Mouse (Mus musculus) layer of hippocampus, postnatal 14 days (tissue): Measurements from ENCODE around the gene Mast3. TPM values are rescaled to one million over a fixed set of nuclear protein-coding genes. Genes with fewer than 3 reads are reported as not detected.

Experiments used
- DNase-seq, 2 experiments: peaks; one replicate each; pipeline ENCODE4 v3.0.0; 2021 to 2022; ENCODE audit warnings: low spot score in 2 of 2, mixed read lengths in 1 of 2
- total RNA-seq, 2 experiments: library from RNA; stranded (reverse); gene quantifications; 2 replicates each; pipeline ENCODE4 v1.2.3; 2021

The Mast3 gene
- total RNA-seq, 2 experiments from 2014 or later: 295 to 297 TPM

DNA sequence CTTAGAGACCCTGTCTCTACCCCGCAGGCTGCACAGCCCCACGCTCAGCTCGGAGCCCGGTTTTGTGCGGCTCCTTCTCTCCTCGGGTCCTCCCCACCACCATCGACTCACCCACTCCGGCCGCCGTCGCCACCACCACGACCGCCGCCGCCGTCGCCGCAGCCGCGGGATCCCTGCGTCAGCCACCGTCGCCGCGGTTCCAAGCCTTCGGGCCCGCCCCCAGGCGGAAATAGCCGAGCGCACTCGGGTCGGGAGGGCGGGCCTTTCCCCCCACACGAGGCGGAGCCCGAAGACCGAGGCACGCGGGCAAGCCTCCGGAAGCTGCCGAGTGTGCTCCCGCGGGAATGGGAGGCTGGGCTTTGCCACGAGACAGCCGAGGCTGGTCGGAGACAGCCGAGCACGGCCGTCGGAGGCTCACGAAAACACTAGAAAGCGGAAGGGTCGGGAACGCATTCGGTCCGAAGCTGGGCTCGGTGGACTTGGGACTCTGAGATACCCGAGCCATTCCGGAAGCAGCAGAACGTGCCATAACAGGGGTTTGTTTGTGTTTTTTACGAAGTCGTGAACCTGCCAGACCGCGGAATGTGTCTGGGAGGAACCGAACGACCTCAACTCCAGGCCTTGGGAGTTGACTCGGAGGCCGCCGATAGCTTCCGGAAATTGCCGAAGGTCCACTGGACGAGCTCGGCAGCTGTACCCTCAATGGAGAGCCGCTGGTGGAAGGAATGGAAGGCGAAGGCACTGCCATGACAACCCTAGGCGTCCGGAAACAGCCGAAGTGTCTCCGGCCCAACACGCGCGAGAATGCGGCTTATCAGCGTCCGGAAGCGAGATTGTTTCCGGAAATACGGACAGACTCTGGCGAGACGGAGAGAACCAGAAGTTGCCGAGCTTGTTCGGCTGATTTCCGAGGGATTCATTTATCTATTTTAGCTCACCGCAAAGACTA is 28.1 kb downstream of the Mast3 start, which contains the start of gene Pik3r2:
Pik3r2 (minus strand) TSS at position 218 of the 949 bp plus-strand sequence.
- peak; percentile 98 to 99 for DNase-seq

DNA sequence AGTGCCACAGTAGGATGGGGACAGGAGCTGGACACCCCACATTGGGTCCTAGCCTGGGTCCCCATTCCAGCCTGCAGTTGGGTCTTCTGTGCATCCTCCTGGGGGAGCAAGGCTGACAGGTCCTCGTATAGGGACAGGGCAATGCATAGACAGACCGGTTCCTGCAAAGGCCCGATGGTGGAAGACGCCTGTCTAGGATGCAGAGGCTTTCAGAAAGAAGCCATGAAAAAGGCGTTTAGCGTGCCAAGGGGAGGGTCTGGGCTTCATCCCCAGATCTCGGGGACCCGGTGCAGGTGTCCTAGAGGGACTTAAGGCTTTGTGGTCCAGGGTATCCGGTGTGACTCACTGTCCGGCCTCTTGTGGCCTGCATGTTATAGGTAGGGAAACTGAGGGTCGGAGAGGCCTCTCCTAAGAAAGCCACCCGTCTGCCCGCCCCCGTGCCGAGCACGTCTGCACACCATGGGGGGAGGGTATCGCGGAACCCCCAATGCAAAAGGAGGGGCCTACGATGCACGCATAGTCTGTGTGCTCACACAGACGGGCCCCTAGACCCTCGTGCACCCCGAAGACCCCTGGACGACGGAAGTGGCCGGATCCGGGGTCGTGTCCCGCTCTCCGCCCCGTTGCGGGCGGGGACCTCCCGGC is 28.9 kb downstream of the Mast3 start:
- DNase-seq: peak; percentile 57 to 61

DNA sequence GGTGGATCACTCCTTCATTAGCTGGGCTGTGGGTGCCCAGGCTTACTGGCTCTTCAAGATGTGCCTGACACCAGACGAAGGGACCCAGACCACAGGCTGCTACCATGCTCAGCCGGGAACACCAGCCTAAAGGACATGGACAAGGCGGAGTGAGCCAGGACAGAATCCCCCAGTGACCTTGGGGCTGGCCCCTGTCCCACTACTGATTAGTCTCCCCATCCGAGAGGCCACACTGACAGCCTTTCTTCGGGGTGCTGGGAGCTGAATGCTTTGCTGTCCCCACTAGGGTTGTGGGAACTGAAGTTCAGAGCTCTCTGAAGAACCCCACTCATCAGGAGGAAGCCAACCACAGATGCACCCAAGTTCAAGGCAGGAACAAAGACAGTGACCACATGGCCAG is 29.6 kb downstream of the Mast3 start:
- no peak for DNase-seq

- DNase-seq: no peak
Observed at GRCm38 (mm10) chr8:70774740-70775139, 30.1 kb downstream of the Mast3 start.

DNA sequence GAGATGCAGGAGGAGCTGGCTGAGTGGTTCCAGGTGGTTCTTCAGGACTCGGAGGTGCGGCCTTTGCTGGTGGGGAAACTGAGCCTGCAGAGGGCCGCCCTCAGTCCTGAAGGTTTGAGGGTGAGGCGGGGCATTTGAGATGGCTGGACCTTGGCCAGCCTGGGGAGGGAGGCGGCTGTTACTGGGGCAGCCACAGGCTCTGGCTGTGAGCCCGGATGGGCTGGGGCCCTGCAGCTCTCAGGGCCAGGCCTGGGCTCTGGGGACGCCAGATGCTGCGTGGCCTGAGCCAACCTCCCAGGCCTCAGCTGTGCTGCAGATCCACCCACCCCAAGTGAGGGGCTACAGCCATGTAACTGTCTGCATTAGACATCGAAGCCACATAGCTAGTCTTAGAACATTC is 31.0 kb downstream of the Mast3 start:
- DNase-seq: peak in 1 of 2 experiments; percentile 82

DNA sequence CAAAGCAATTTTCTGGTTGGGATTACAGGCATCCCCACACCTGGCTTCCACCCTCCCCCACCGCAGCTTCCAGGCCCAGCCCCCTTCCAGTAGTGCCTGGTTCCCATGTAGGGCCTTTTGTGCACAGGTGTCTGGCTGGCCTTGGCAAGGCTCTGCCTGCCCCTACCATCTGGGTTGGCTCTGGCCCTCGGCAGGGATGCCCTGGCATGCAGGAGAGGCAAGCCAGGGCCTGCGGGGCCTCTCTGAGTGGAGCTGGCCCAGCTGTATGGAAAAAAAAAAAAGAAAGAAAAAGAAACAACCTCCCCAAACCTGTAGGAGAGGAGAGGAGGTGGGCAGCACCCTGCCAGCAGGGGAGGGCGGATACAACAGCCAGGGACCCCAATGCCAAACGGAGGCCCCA is 31.4 kb downstream of the Mast3 start:
- DNase-seq: no peak

DNA sequence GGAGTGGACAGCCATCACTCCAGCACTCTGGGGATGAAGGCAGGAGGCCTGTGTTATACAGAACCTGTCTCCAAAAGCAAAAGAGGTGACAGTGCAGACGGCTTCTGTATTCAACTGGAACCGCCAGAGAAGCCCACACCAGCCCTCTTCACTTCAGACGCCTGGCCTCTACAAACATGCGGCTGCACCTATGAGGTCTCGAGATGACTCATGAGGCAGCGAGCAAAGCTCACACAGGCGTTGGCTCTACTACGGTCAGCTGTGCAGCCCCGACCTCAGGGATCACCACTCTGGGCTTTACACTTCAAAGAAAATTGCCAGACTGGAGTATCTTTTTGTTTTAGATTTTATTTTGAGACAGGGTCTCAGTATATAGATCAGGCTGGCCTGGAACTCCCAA is 32.0 kb downstream of the Mast3 start:
- DNase-seq: no peak

DNA sequence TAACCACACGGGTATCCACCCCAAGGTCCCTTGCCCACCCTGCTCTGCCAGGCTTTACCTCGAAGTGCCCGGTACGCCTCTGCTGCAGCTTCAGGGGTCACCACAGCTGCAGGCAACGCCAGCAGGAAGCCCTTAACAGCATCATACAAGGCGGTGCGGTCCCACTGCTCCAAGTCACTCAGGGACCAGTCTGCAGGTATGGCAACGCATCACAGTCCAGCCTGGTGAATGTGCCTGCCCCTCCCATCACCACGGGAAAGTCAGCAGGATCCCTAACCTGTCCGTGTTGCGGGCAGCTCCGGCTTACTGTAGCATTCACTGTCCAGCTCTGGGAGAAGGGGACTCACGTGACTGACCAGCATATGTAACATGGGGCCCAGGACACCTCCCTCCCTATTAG is 32.8 kb downstream of the Mast3 start:
- no peak for DNase-seq

GRCm38 (mm10) chr8:70771217-70771616 is 33.6 kb downstream of the Mast3 start:
- no peak for DNase-seq

GRCm38 (mm10) chr8:70770748-70771147 is 34.1 kb downstream of the Mast3 start:
- no peak for DNase-seq

DNA sequence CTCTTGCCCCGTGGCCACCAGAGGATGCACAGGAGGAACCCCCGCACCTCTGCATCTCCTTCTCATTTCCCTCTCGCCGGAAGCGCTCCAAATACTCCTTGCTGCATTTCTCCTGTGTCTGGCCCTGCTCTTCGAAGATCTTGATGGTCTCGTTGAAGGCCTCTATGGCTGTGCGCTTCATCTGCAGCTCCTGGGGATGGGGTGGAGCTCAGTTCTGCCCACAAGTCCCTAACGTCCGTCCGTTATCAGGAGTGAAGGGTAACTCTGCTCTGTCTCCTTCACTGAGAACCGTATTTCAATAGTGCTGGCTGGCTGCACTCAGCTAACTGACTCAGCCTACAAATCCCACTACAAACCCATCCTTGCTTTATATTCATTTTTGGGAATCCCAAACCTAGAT is 35.0 kb downstream of the Mast3 start:
- DNase-seq: no peak

GRCm38 (mm10) chr8:70769359-70769758 is 35.5 kb downstream of the Mast3 start:
- DNase-seq: peak; percentile 94 to 95

DNA sequence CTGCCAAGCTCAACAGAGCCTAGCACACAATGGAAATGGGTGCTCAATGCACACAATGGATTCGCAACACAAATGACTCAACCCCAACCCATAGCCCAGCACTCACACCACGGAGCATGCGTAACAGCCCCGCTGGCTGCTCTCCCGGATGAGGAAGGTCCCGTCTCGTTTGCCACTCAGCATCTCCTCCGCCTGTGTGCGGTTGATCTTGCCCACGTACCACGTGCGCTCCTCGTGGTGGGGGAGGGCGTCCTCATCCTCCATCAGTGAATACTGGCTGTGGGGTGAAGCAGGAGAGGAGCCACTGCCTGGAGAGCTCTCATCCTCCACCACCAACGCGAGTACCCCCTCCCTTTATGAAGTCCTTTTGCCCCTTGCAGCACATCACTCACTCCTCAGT is 35.9 kb downstream of the Mast3 start:
- DNase-seq: no peak

- DNase-seq: no peak
Observed at GRCm38 (mm10) chr8:70768231-70768776, 36.5 kb downstream of the Mast3 start.

DNA sequence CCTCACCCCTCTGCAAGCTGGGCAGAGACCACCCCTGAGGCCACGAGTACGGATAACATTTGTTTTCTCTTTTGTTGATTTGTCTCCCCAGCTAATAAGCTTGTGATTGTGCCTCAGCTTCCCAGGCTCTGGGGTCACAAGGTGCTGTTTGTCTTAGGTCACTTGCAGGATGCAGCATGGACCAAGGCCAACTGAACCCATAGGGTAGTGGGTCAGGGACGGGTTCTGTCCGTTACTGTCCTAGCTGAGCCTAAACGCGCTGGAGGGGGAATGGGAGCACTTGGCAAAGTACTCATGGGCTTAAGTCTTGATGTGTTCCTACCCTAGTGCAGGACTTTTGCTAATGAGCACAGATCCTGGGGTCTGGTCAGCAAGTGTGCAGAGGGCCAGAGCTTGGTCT is 37.4 kb downstream of the Mast3 start:
- DNase-seq: no peak

DNA sequence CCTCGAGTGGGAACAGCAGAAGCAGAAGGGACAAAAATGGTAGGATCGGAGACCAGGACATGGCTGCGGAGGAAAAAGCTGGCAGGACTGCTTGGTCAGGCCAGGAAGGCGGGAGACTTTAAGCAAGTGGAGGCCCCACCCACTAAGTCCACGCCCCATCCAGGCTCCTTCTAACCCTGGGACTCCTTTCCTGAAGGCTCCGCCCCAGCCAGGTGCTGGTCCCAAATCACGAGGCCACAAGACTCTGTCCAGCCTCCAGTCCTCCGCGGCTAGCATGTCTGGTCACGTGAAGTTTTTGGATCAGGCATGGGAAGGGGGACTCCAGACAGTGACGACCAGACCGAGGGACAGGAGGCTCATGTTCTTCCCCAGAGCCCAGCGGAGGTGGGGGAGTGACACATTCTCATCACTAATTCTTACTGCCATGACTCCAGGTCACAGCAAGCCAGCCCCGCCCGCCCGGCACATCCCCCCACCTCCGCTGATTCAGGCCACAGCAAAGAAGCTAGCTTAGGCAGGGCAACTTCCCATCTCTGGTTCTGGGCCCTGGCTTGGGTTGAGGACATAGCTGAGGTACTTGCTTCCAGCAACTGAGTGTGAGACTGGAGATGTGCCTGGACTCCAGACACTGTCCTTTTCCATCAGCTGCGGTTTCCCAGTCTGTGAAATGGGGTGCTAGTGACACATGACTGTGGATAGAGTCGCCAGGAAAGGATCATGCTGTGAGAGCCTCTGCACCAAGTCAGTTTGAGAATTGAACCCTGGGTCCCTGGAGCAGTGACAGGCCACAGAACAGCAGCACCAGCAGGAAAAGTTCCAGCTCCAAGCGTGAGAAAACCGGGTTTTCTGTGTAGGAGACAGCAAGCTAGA is 38.0 kb downstream of the Mast3 start:
- no peak for DNase-seq

GRCm38 (mm10) chr8:70765838-70766570 is 38.9 kb downstream of the Mast3 start:
- no peak for DNase-seq

- DNase-seq: no peak
Observed at GRCm38 (mm10) chr8:70765329-70765728, 39.5 kb downstream of the Mast3 start.

DNA sequence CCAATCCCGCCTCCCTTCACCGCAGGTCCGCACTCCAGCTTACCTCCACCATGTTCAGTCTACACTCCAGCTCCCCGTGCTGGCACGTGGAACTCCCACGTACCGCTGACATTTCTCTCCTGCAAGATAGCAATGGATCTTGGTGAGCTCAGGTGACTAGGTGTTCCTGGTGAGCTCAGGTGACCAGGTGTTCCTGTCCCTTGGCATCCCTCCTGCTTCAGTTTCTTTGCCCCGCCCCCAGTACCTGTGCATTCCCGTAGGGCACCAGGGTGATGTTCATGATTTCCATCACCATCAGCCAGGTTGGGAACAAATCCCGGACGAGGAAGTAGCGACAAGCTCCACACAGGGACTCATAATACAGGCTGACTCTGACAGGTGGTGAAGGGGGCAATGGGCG is 40.2 kb downstream of the Mast3 start:
- no peak for DNase-seq

DNA sequence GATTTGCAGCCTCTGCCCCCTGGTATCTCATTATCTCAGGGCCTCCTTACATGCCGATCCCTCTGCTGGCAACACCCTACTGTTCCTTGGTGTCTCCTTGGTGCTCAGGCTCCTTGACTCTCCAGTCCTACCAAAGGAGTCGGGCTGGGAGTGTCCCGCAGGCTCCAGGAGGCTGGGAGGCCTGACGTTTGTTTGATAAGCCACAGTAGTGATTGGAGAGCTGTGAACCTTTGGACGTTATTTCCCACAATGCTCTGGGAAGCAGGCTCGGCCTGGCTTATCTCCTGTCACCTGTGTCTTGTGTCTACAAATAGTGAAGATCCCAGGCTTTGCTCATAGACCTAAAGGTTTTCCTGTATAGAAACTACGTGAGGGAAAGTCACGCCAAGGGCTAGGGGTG is 40.8 kb downstream of the Mast3 start:
- no peak for DNase-seq
